Mouse (Mus musculus): ENCODE data around the gene Mier2. TPM values are rescaled to one million over a fixed set of nuclear protein-coding genes. Genes with fewer than 3 reads are reported as not detected.

Mier2 gene
- polyA plus RNA-seq, 1 experiment, result 71.8 TPM

DNA sequence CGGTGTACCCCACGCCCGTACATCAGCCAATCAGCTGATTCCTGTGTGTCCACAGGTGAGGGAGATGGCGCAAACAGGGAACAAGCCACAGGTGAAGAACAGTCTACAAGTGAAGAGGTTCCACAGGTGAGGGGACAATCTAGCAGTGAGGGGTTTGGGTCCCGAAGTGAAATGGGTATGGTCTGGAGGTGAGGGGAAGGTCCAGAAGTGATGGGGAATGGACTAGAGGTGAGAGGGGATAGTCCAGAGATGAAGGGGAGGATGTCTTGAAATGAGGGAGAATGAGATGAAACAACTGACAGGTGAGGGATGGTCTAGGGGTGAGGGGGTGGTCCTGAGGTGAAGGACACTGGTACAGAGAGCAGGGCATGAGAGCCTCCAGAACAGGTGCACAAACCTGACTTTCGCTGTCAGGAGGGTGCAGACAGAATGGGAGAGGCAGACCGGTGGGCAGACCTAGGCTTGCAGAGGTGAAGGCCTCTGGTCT is 282 bp upstream of the Mier2 start:
- Histone ChIP-seq H3K4me3 (replicated peaks; ENCODE audit: extremely low read depth, low read depth, low read length) (peak overlapping the region; percentile 91), H3K4me1 (ENCODE audit: control insufficient read depth, insufficient read depth, low read length) (peaks cover 8% of the 10 kb centered on the region; the same call in 1 of the 2 replicates)
- DNase-seq, result no peak
- TF ChIP-seq CTCF (IDR thresholded peaks at IDR 0.05; ENCODE audit: insufficient read depth, low read length) (no peak), POLR2A (IDR thresholded peaks at IDR 0.05; ENCODE audit: borderline replicate concordance, extremely low read depth, low read depth, low read length) (no peak)
- WGBS, result 27% methylated on average over 7 of the region's 7 CpGs

DNA sequence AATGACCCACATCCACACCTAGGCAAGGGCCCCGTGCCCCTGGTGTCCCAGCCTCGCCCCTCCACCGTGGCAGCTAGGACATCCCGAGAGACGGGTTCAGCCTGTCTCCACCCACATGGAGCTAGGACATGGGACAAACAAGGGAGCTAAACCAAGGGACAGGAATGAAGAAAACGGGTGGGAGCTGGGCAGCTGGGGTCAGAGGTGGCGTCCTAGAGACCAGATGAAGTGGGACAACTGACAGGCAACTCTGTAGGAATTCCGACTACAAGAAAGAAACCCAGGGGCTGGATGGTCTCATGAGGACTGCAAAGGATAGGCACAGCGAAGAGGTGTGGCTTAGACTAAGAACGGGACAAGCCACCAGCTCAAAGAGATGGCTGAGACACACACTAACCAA is 1.3 kb downstream of the Mier2 start:
- no peak for DNase-seq
- TF ChIP-seq POLR2A (IDR thresholded peaks at IDR 0.05; ENCODE audit: borderline replicate concordance, extremely low read depth, low read depth, low read length) (no peak), CTCF (IDR thresholded peaks at IDR 0.05; ENCODE audit: insufficient read depth, low read length) (no peak)
- WGBS, result 26% methylated on average over 10 of the region's 10 CpGs
- peaks cover 8% of the 10 kb centered on the region; the same call in 1 of the 2 replicates for H3K4me1 ChIP-seq (ENCODE audit: control insufficient read depth, insufficient read depth, low read length)
- H3K4me3 ChIP-seq (replicated peaks; ENCODE audit: extremely low read depth, low read depth, low read length), result no peak overlapping the region

DNA sequence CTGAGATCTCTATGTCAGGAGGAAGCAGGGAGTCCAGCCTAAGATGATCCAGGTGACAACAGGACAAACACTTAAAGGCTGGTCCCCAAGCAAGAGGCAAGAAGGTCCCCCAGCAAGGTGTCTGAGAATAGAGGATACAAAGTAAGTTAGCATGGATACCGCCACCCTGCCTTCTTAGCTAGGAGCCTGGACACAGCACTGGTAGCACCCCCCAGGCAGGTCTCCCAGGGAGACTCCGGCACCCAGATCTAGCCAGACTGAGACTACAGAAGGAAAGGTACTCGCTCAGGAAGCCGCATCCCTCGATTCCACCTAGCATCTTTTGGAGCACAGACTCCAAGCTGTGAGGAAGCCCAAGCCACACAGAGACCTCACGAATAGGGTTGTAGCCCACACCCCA is 1.8 kb downstream of the Mier2 start:
- Histone ChIP-seq H3K4me1 (ENCODE audit: control insufficient read depth, insufficient read depth, low read length) (peaks cover 8% of the 10 kb centered on the region; the same call in 1 of the 2 replicates), H3K4me3 (replicated peaks; ENCODE audit: extremely low read depth, low read depth, low read length) (no peak overlapping the region)
- no peak for DNase-seq
- TF ChIP-seq CTCF (IDR thresholded peaks at IDR 0.05; ENCODE audit: insufficient read depth, low read length), result no peak
- no peak for TF ChIP-seq POLR2A (IDR thresholded peaks at IDR 0.05; ENCODE audit: borderline replicate concordance, extremely low read depth, low read depth, low read length)
- 90% methylated on average over 6 of the region's 6 CpGs for WGBS

DNA sequence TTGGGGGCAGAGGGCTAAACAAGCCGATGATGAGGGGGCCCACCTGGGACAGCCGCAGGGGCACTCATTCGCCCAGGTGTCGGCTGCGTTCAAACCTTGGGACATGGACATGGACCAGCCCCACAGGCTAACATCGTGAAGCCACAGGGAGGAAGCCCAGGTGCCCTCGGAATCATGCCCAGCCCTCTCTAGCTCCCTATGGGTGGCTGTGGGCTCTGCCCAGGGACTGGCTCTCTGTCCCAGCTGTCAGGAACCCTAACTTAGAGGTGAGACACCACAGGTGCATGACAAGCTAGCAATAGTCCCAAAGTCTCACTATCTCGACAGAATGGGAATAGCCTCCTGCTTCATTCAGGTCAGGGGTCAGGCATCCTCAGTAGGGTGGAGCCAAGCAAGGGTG is 2.5 kb downstream of the Mier2 start:
- Histone ChIP-seq H3K4me1 (ENCODE audit: control insufficient read depth, insufficient read depth, low read length) (peaks cover 8% of the 10 kb centered on the region; the same call in 1 of the 2 replicates), H3K4me3 (replicated peaks; ENCODE audit: extremely low read depth, low read depth, low read length) (no peak overlapping the region)
- DNase-seq, result no peak
- no peak for TF ChIP-seq CTCF (IDR thresholded peaks at IDR 0.05; ENCODE audit: insufficient read depth, low read length)
- no peak for TF ChIP-seq POLR2A (IDR thresholded peaks at IDR 0.05; ENCODE audit: borderline replicate concordance, extremely low read depth, low read depth, low read length)
- WGBS, result 82% methylated on average over 8 of the region's 8 CpGs

DNA sequence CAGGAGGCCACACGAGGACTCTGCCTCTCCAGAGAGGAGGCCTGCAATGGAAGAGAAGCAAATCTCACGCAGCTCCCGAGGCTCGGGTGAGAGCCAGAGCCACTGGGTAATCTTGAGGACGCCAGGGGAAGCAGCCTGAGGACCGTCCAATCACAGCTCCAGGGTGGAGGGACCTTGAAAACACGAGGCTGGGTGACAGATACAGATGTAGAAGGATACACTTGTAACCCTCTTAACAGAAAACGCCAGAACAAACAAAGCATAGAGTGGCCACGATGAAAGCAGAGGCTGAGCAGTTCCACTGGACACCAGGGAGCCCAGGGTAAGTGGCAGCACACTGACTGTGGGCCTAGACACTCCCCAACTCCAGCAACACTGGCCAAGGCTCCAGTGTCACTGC is 4.6 kb downstream of the Mier2 start:
- Histone ChIP-seq H3K4me1 (ENCODE audit: control insufficient read depth, insufficient read depth, low read length) (peaks cover 8% of the 10 kb centered on the region; the same call in 1 of the 2 replicates), H3K4me3 (replicated peaks; ENCODE audit: extremely low read depth, low read depth, low read length) (no peak overlapping the region)
- TF ChIP-seq CTCF (IDR thresholded peaks at IDR 0.05; ENCODE audit: insufficient read depth, low read length) (no peak), POLR2A (IDR thresholded peaks at IDR 0.05; ENCODE audit: borderline replicate concordance, extremely low read depth, low read depth, low read length) (no peak)
- 61% methylated on average over 9 of the region's 9 CpGs for WGBS
- DNase-seq, result no peak

DNA sequence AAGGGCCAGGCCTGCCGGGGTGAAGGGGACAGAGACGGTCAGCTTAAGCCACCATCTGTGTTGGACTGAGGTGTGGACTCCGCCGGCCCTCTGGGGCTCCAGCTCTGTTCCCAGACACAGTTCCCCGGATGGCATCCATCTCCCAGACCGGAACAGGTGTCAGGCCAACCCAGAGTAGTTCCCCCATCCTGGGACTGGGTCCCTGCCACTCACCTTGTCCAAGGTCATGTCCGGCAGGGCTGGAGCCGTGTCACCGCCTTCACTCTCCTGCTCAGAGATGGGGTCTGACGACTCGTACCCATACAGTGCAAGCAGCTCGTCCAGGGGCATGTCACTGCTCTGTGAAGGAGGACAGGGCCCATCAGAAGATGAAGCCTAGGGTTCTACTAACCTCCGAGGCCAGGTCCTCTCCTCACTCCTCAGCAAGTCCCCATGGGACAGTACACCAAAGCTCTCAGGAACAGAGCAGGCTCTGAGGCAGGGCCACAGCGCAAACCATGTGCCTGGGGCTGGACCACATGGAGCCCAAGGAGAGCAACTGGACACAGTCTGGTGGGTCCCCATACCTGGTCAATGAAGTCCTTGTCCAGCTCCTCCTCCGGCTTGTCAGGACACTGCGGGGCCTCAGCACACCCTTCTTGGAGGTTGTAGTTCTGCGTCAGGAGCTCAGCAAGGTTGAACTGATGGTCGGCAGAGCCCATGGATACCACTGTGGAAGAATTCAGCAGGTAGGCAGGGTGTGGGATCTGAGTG is 5.9 kb downstream of the Mier2 start:
- no peak for DNase-seq
- H3K4me3 ChIP-seq (replicated peaks; ENCODE audit: extremely low read depth, low read depth, low read length), result no peak overlapping the region
- TF ChIP-seq CTCF (IDR thresholded peaks at IDR 0.05; ENCODE audit: insufficient read depth, low read length) (no peak), POLR2A (IDR thresholded peaks at IDR 0.05; ENCODE audit: borderline replicate concordance, extremely low read depth, low read depth, low read length) (no peak)
- WGBS, result 94% methylated on average over 18 of the region's 18 CpGs
- H3K4me1 ChIP-seq (ENCODE audit: control insufficient read depth, insufficient read depth, low read length), result peaks cover 7% of the 10 kb centered on the region; the same call in 1 of the 2 replicates

DNA sequence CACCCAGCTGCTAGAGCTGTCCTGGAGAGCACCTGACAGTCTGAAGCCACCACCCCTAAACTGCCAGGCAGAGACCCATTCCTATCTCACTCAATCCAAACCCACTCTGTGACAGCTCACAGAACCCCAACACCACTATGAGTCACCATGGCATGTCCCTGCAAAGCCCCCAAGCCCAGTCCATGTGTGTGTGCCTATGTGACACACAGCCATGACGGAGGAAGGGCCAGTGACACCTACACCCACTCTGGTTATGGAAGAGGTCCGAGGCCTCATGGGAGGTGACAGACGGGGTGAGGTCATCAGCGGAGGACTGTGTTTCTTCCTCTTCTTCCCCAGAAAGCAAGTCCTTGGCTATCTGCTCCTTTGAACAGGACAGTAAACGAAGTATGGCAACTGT is 6.5 kb downstream of the Mier2 start:
- DNase-seq, result no peak
- Histone ChIP-seq H3K4me1 (ENCODE audit: control insufficient read depth, insufficient read depth, low read length) (peaks cover under 1% of the 10 kb centered on the region; the same call in 1 of the 2 replicates), H3K4me3 (replicated peaks; ENCODE audit: extremely low read depth, low read depth, low read length) (no peak overlapping the region)
- 84% methylated on average over 5 of the region's 5 CpGs for WGBS
- TF ChIP-seq POLR2A (IDR thresholded peaks at IDR 0.05; ENCODE audit: borderline replicate concordance, extremely low read depth, low read depth, low read length) (no peak), CTCF (IDR thresholded peaks at IDR 0.05; ENCODE audit: insufficient read depth, low read length) (no peak)

DNA sequence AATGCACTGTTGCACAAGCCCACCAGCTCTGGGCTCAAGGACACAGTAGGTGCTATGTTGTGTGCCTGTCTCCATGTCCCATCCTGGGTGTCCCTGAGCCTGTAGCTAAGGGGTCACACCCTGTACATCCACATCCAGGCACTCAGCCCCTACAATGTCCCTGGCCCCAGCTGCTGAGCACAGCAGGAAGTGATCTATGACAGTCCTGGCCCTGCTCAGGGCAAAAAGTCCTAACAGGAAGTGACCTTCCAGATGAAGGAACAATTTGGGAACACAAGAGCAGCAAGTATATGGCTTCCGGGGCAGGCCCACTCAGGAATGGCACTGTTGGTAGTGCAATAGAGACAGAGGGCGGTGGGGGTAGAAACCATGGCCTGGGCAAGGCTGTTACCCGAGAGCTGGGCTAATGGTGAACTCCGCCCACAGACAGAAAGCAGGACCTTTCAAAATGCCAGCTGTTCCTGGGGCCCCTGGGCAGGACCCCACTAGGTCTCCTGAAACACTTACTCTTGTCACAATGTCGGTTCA is 7.8 kb downstream of the Mier2 start:
- DNase-seq, result no peak
- 64% methylated on average over 5 of the region's 5 CpGs for WGBS
- H3K4me3 ChIP-seq (replicated peaks; ENCODE audit: extremely low read depth, low read depth, low read length), result no peak overlapping the region
- TF ChIP-seq CTCF (IDR thresholded peaks at IDR 0.05; ENCODE audit: insufficient read depth, low read length), result no peak
- TF ChIP-seq POLR2A (IDR thresholded peaks at IDR 0.05; ENCODE audit: borderline replicate concordance, extremely low read depth, low read depth, low read length), result no peak
- no peaks in the 10 kb centered on the region for H3K4me1 ChIP-seq (ENCODE audit: control insufficient read depth, insufficient read depth, low read length)

DNA sequence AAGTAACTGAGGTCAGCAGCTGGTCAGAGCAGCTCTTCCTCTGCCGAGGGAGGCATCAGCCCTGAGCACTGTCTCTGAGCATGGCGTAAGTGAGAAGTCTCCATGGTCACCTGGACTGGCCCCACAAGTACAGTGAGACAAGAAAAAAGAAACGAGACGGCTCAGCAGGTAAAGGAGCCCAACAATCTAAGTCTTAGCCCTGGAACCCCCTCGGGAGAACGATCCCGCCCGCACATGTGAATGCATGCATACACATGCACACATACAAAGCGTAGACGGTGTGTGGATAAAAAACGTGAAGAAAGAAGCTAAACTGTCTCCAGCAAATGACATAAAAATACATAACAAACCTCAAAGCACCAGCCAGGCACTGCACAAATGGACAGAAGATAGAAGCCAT is 8.5 kb downstream of the Mier2 start:
- Histone ChIP-seq H3K4me1 (ENCODE audit: control insufficient read depth, insufficient read depth, low read length) (no peaks in the 10 kb centered on the region), H3K4me3 (replicated peaks; ENCODE audit: extremely low read depth, low read depth, low read length) (no peak overlapping the region)
- no peak for DNase-seq
- WGBS, result 91% methylated on average over 11 of the region's 11 CpGs
- TF ChIP-seq CTCF (IDR thresholded peaks at IDR 0.05; ENCODE audit: insufficient read depth, low read length), result no peak
- TF ChIP-seq POLR2A (IDR thresholded peaks at IDR 0.05; ENCODE audit: borderline replicate concordance, extremely low read depth, low read depth, low read length), result no peak

DNA sequence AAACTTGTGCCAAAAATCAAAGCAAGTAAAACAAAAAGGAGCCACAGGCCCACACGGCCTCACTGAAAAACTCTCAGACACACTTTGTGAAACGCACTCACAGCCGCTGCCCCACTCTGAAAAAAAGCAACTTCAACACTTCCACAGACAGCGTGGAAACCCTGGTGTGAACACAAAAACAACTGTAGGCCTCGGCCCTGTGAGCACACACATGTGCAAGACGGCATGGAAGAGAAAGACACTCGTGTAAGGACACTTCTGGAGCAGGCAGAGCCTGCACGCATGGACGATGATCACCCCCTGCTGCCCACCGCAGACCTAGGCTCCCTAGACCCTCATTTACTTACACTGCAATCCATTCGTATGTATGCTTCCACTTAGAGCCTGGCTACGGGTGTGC is 9.1 kb downstream of the Mier2 start:
- 90% methylated on average over 12 of the region's 12 CpGs for WGBS
- no peak for TF ChIP-seq CTCF (IDR thresholded peaks at IDR 0.05; ENCODE audit: insufficient read depth, low read length)
- no peak for TF ChIP-seq POLR2A (IDR thresholded peaks at IDR 0.05; ENCODE audit: borderline replicate concordance, extremely low read depth, low read depth, low read length)
- no peak overlapping the region for H3K4me3 ChIP-seq (replicated peaks; ENCODE audit: extremely low read depth, low read depth, low read length)
- no peak for DNase-seq
- no peaks in the 10 kb centered on the region for H3K4me1 ChIP-seq (ENCODE audit: control insufficient read depth, insufficient read depth, low read length)
